Mouse (Mus musculus): ENCODE results near the gene Skint11.
"Not testable (repeated sequence)": the region's sequence is repeated elsewhere in the genome, so short reads cannot be mapped to it uniquely, and the experiment has no call there.

Skint11 gene

DNA sequence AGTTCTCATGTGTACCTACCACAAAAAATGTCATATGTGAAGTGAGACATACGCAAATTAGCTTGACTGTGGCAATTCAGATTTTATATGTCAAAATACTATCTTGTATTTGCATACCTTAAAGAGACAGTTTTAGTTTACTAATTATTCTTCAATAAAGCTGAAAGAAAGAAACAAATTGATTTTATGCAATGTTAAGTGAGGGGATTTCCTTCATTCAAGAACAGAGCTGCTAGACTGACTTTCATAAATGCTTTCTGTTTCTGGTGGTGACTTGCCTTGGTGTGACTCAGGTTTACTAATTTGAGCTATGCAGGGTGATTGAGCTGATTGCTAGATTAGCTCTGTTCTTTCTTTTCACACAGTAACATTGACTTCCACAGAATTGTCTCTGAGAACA lies at the start of gene Skint11:
Gene Skint11, plus strand, starts transcription at position 301 of the 400 bp plus-strand sequence.
- DNase-seq (ENCODE audit: extremely low read depth, low read depth, low spot score): no peak

DNA sequence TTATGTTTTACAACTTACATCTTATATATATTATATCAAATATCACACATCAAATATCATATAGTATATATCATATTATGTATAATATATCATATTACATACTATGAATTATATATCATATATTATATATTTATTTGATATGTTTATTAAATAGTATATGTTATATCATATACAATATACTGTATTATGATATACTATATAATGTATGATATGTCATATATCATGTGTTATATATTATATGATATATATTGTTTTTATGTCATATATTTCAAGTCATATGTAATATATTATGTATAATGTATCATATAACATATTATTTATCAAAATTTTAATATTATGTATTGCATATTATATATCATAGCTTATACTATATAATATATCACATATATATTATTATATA lies 2.0 kb upstream of the Skint11 start:
- DNase-seq (ENCODE audit: extremely low read depth, low read depth, low spot score): no peak

DNA sequence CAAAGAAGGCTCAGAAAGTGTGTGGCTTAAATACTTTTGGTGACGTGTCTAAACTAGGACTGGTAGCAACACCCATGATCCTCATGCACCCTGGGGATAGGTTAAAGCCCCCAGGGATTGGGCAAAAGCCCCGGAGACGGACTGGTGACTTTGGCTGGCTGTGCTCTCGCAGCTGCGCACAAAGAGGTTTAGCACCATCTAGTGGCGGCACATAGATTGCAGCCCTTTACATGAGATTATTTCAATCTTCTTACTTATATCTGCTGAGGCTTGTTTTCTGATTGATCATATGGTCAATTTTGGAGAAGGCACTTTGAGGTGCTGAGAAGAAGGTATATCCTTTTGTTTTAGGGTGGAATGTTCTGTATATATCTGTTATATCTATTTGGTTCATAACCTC lies 9.7 kb downstream of the Skint11 start:
- not testable (repeated sequence) for DNase-seq (ENCODE audit: extremely low read depth, low read depth, low spot score)

DNA sequence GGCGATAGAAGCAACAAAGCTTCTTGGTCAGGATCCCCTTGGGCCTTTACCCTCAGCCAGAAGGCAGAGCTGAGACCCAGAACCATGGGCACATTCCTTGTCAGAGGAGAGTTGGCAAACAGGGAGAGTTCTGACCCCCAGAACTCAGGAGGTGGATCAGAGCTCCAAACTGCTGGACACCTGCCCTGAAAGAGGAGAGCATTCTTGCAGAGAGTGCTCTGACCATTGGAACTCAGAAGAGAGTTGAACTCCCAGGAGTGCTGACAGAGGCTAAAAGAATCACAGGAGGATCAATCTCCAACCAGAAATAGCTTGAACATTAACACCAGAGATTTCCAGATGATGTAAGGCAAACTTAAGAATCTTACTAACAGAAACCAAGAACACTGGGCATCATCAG lies 93.7 kb downstream of the Skint11 start:
- DNase-seq (ENCODE audit: extremely low read depth, low read depth, low spot score): not testable (repeated sequence)

All from fat pad, adult 2 months (tissue).